Mouse (Mus musculus): ENCODE data around the gene Olfr1313. TPM values are rescaled to one million over a fixed set of nuclear protein-coding genes. Genes with fewer than 3 reads are reported as not detected.
"Not testable (repeated sequence)": the region's sequence is repeated elsewhere in the genome, so short reads cannot be mapped to it uniquely, and the experiment has no call there.

Olfr1313 gene
- polyA plus RNA-seq (2017; shearing (Covaris generic)), result not detected

DNA sequence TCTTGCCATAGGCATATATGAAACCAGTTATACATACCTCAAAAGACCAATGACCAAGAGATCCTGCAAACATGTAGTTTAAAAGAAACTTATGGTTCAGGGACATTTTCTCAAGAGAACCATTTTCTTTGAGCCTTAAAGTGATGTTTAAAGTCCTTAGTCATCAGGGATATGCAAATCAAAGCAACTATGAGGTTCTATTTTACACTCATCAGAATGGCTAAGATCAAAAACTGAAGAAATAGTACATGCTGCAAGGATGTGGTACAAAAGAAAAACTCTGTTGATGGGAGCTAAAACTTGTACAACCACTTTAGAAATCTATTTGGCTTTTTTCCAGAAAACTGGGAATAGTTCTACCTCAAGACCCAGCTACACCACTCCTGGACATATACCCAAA lies at the start of gene Olfr1313:
Gene Olfr1313, minus strand, starts transcription at position 101 of the 400 bp plus-strand sequence.
- ATAC-seq, result no peak

DNA sequence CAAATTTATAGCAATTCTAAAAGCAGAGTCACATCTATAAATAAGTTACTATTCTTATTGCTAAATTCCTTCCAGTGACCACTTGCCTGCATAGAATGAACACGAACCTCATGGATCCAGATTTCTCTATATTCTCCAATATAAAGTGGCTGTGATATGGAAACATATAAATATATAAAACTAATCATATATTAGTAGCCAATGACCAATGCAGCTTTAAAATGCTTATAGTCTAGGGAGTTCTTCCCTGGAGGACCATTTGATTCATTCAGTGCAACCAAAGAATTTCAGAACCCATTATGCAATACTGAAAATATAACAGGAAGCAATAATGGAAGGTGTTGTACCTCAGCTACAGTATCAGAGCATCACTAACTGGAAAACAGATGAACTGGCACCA lies 37.7 kb upstream of the Olfr1313 start, which contains the start of gene Olfr1315-ps1:
Gene Olfr1315-ps1, minus strand, starts transcription at position 101 of the 400 bp plus-strand sequence.
- ATAC-seq, result no peak

- no peak for ATAC-seq
These were observed 19.0 kb upstream of the Olfr1313 start, which contains the start of gene Olfr1314 for GRCm38 (mm10) chr2:112096681-112097080. Gene Olfr1314 (minus strand): TSS chr2:112096781.

DNA sequence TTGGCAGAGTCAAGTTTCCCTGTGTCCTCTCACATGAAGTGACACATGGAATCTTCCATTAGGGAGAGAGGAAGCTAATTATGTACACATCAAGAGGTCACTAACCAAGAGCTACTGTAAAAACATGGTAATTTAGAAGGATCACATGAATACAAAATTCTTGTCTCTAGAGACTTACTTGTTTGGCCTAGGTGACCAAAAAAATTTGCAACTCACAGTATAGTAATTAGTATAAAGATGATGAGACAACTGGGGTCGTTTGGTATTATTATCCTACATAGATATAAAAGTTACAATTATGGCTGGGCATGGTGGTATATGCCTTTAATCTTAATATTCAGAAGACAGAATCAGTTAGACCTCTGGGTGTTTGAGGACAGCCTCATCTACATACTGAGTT lies 27.5 kb downstream of the Olfr1313 start, which contains the start of gene Olfr1312:
Gene Olfr1312, minus strand, starts transcription at position 101 of the 400 bp plus-strand sequence.
- no peak for ATAC-seq

- not testable (repeated sequence) for ATAC-seq
These were observed 50.7 kb downstream of the Olfr1313 start for GRCm38 (mm10) chr2:112026971-112027370.

DNA sequence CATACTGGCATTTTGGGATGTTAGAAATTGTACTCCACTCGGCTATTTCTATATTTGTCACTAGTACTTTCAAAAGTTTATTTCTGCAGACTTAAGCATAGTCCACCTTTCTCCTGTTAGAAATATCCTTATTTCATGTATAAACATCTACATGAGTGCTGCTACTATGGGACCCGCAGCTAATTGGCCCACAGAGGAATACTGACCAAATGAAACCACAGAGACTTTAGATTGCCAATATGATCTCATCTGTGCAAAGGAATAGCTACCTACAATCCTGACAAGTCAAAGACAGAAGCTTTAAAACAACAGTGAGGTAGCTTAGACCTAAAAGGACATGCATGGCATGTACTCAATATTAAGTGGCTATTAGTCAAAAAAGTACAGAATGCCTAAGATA lies 53.3 kb downstream of the Olfr1313 start, which contains the start of gene Olfr1311:
Gene Olfr1311, minus strand, starts transcription at position 101 of the 400 bp plus-strand sequence.
- no peak for ATAC-seq

Other genes with a start within 250 kb of the Olfr1313 start
- gene Olfr1305, start 200.7 kb downstream of the Olfr1313 start, polyA plus RNA-seq (2017; shearing (Covaris generic)), result not detected
- gene Olfr1306, start 161.6 kb downstream of the Olfr1313 start, polyA plus RNA-seq (2017; shearing (Covaris generic)), result not detected
- under 1 TPM; 0.04 to 0.09 TPM for gene Olfr1307, start 128.4 kb downstream of the Olfr1313 start, polyA plus RNA-seq (2017; shearing (Covaris generic))
- not detected for gene Olfr1308, start 112.9 kb downstream of the Olfr1313 start, polyA plus RNA-seq (2017; shearing (Covaris generic))
- gene Olfr1309, start 87.6 kb downstream of the Olfr1313 start, polyA plus RNA-seq (2017; shearing (Covaris generic)), result not detected
- gene Olfr1310, start 65.1 kb downstream of the Olfr1313 start, polyA plus RNA-seq (2017; shearing (Covaris generic)), result not detected
- gene Olfr1311, start 53.4 kb downstream of the Olfr1313 start, polyA plus RNA-seq (2017; shearing (Covaris generic)), result not detected
- under 1 TPM in 1 of 2 experiments, not detected in 1; 0.08 TPM for gene Olfr1312, start 27.6 kb downstream of the Olfr1313 start, polyA plus RNA-seq (2017; shearing (Covaris generic))
- gene Olfr1314, start 18.9 kb upstream of the Olfr1313 start, polyA plus RNA-seq (2017; shearing (Covaris generic)), result not detected
- not detected for gene Olfr1315-ps1, start 37.6 kb upstream of the Olfr1313 start, polyA plus RNA-seq (2017; shearing (Covaris generic))
- gene Olfr1316, start 57.1 kb upstream of the Olfr1313 start, polyA plus RNA-seq (2017; shearing (Covaris generic)), result not detected
- not detected for gene Olfr1317, start 62.5 kb upstream of the Olfr1313 start, polyA plus RNA-seq (2017; shearing (Covaris generic))
- gene Olfr1318, start 76.4 kb upstream of the Olfr1313 start, polyA plus RNA-seq (2017; shearing (Covaris generic)), result not detected
- 10 to 100 TPM; 23.6 to 39.7 TPM for gene Lpcat4, start 161.6 kb upstream of the Olfr1313 start, polyA plus RNA-seq (2017; shearing (Covaris generic))
- gene Nutm1, start 181.4 kb upstream of the Olfr1313 start, polyA plus RNA-seq (2017; shearing (Covaris generic)), result not detected
- gene Nop10, start 184.1 kb upstream of the Olfr1313 start, polyA plus RNA-seq (2017; shearing (Covaris generic)), result 100 to 1,000 TPM; 153 to 229 TPM
- gene Slc12a6, start 188.0 kb upstream of the Olfr1313 start, polyA plus RNA-seq (2017; shearing (Covaris generic)), result 10 to 100 TPM; 51.7 to 61.2 TPM
- gene Gm21985, start 188.5 kb upstream of the Olfr1313 start, polyA plus RNA-seq (2017; shearing (Covaris generic)), result not detected

All from CD4-positive, CD25-positive, alpha-beta regulatory T cell, adult 4 months (primary cell).